Mouse (Mus musculus) cortical plate, adult 2 months (tissue): ENCODE measurements around the gene Cbr4.

Source experiments
- CTCF ChIP-seq: fragments of 200-500 bp; IDR thresholded peaks from 2 replicates; pipeline ENCODE4 v1.5.1; 2011; ENCODE audit warnings: mild to moderate bottlenecking, control low read depth, low read length; ENCODE audit not compliant: insufficient read depth; ENCODE audit errors: extremely low read depth
- POLR2A ChIP-seq: fragments of 200-500 bp; IDR thresholded peaks from 2 replicates; pipeline ENCODE4 v1.6.1; 2011; ENCODE audit warnings: mild to moderate bottlenecking, low read length, control low read depth; ENCODE audit not compliant: insufficient read depth; ENCODE audit errors: extremely low read depth

- TF ChIP-seq CTCF (no peak), POLR2A (peak; percentile 86)
Observed at GRCm38 (mm10) chr8:61487597-61488156, at the start of gene Cbr4.
